Mouse (Mus musculus) testis, adult 2 months (tissue): ENCODE measurements around the gene Gys2.
"Not testable (repeated sequence)": the region's sequence is repeated elsewhere in the genome, so short reads cannot be mapped to it uniquely, and the experiment has no call there.

ENCODE experiments used
- CTCF ChIP-seq: fragments of 200-500 bp; IDR thresholded peaks from 2 replicates; pipeline ENCODE4 v1.5.1; 2012; ENCODE audit warnings: low read depth, mild to moderate bottlenecking, inconsistent platforms, low read length, moderate library complexity; ENCODE audit not compliant: control insufficient read depth, insufficient read depth, insufficient replicate concordance
- POLR2A ChIP-seq: fragments of 200-500 bp; IDR thresholded peaks from 2 replicates; pipeline ENCODE4 v1.6.1; 2012; ENCODE audit warnings: low read depth, mild to moderate bottlenecking, inconsistent platforms, low read length, moderate library complexity; ENCODE audit not compliant: control insufficient read depth

GRCm38 (mm10) chr6:142515379-142515778 lies 42.5 kb upstream of the Gys2 start:
- not testable (repeated sequence) for TF ChIP-seq CTCF, POLR2A
